Mouse (Mus musculus) liver, adult 2 months (tissue): ENCODE measurements around the gene Cuedc1.

Experiments used
- CTCF ChIP-seq: fragments of 200-500 bp; IDR thresholded peaks from 2 replicates; pipeline ENCODE4 v1.5.1; 2011; ENCODE audit warnings: low read depth, low read length, control low read depth
- POLR2A ChIP-seq: fragments of 200-500 bp; IDR thresholded peaks from 2 replicates; pipeline ENCODE4 v1.6.1; 2011; ENCODE audit warnings: low read length, control low read depth; ENCODE audit not compliant: insufficient read depth; ENCODE audit errors: extremely low read depth

- peak; percentile 54 for TF ChIP-seq CTCF
- TF ChIP-seq POLR2A, result peak; percentile 78
Measured at GRCm38 (mm10) chr11:88203712-88204532, 106.1 kb downstream of the Cuedc1 start, which contains the start of gene Mrps23.
